Mouse (Mus musculus) C2C12 (cell line): ENCODE data around the gene Zfp507. TPM values are rescaled to one million over a fixed set of nuclear protein-coding genes. Genes with fewer than 3 reads are reported as not detected.

Experiments used
- H3K27me3 ChIP-seq: one replicate; pipeline ENCODE4 v1.6.1; 2011; ENCODE audit not compliant: control insufficient read depth, insufficient read depth, insufficient read length
- H3K36me3 ChIP-seq: one replicate; pipeline ENCODE4 v1.6.1; 2011; ENCODE audit not compliant: control insufficient read depth, insufficient read depth
- H3K4me3 ChIP-seq: one replicate; pipeline ENCODE4 v1.5.1; 2011; ENCODE audit warnings: mild to moderate bottlenecking, control low read depth; ENCODE audit not compliant: poor library complexity, insufficient read depth, severe bottlenecking
- H3K79me2 ChIP-seq: one replicate; pipeline ENCODE4 v1.6.1; 2011; ENCODE audit not compliant: control insufficient read depth, insufficient read depth
- H3K79me3 ChIP-seq: one replicate; pipeline ENCODE4 v1.6.1; 2011; ENCODE audit warnings: low read depth, control low read depth
- H3ac ChIP-seq: one replicate; pipeline ENCODE3; 2011; ENCODE audit warnings: low read depth; ENCODE audit not compliant: control insufficient read depth, insufficient read length
- CEBPB ChIP-seq: IDR thresholded peaks from one replicate; pipeline ENCODE4 v1.6.1; 2011; ENCODE audit warnings: low read depth, mild to moderate bottlenecking, control low read depth, moderate library complexity
- CTCF ChIP-seq: IDR thresholded peaks from one replicate; pipeline ENCODE4 v1.5.1; 2011; ENCODE audit not compliant: control insufficient read depth, insufficient read depth, insufficient read length
- FOSL1 ChIP-seq: IDR thresholded peaks from one replicate; pipeline ENCODE4 v1.8.0; 2011; ENCODE audit warnings: mild to moderate bottlenecking, low read length; ENCODE audit not compliant: poor library complexity, insufficient read depth, severe bottlenecking
- MAX ChIP-seq: IDR thresholded peaks from one replicate; pipeline ENCODE4 v1.6.1; 2011; ENCODE audit warnings: mild to moderate bottlenecking, control low read depth
- MYOD1 ChIP-seq: IDR thresholded peaks from one replicate; pipeline ENCODE4 v1.6.1; 2011; ENCODE audit warnings: low read depth; ENCODE audit not compliant: control insufficient read depth, insufficient read length
- MYOG ChIP-seq: IDR thresholded peaks from one replicate; pipeline ENCODE4 v1.6.1; 2011; ENCODE audit not compliant: control insufficient read depth, insufficient read length; ENCODE audit errors: extremely low read depth
- USF1 ChIP-seq: IDR thresholded peaks from one replicate; pipeline ENCODE4 v1.6.1; 2011; ENCODE audit warnings: low read depth, mild to moderate bottlenecking, control low read depth, moderate library complexity
- polyA plus RNA-seq: library from polyadenylated mRNA; unstranded; fragments of >200 nt; fragmentation: generic; extraction: Trizol; gene quantifications from one replicate; pipeline ENCODE4 v1.2.1, GENCODE M21; 2012; ENCODE audit warnings: missing spikeins

The Zfp507 gene
- polyA plus RNA-seq, 1 experiment, result 7.9 TPM

- no peaks in the 10 kb centered on the region for H3K27me3 ChIP-seq
- no peak overlapping the region for H3ac ChIP-seq
- no peak for TF ChIP-seq USF1
- TF ChIP-seq FOSL1, result no peak
- no peak for TF ChIP-seq MYOG
- no peak for TF ChIP-seq MYOD1
- TF ChIP-seq CTCF, result no peak
- TF ChIP-seq CEBPB, result no peak
- TF ChIP-seq MAX, result no peak
- H3K36me3 ChIP-seq, result no peaks in the 10 kb centered on the region
- no peak overlapping the region for H3K4me3 ChIP-seq
- no peaks in the 10 kb centered on the region for H3K79me2 ChIP-seq
- H3K79me3 ChIP-seq, result no peaks in the 10 kb centered on the region
These were observed 41.0 kb downstream of the Zfp507 start for GRCm38 (mm10) chr7:35761801-35762200.

GRCm38 (mm10) chr7:35759602-35760001 lies 43.2 kb downstream of the Zfp507 start:
- H3ac ChIP-seq, result no peak overlapping the region
- H3K36me3 ChIP-seq, result no peaks in the 10 kb centered on the region
- no peaks in the 10 kb centered on the region for H3K79me3 ChIP-seq
- TF ChIP-seq MYOD1 (no peak), MYOG (no peak), USF1 (no peak), CTCF (no peak), FOSL1 (no peak), CEBPB (no peak)
- H3K4me3 ChIP-seq, result no peak overlapping the region
- no peaks in the 10 kb centered on the region for H3K27me3 ChIP-seq
- no peaks in the 10 kb centered on the region for H3K79me2 ChIP-seq

GRCm38 (mm10) chr7:35756510-35757440 lies 46.0 kb downstream of the Zfp507 start:
- Histone ChIP-seq H3ac (no peak overlapping the region), H3K79me2 (no peaks in the 10 kb centered on the region), H3K27me3 (no peaks in the 10 kb centered on the region), H3K4me3 (no peak overlapping the region), H3K79me3 (no peaks in the 10 kb centered on the region), H3K36me3 (no peaks in the 10 kb centered on the region)
- TF ChIP-seq USF1, result no peak
- TF ChIP-seq MYOG, result no peak
- TF ChIP-seq CTCF, result peak; percentile 3
- no peak for TF ChIP-seq MAX
- no peak for TF ChIP-seq FOSL1
- TF ChIP-seq CEBPB, result no peak
- no peak for TF ChIP-seq MYOD1

GRCm38 (mm10) chr7:35754886-35755168 lies 48.0 kb downstream of the Zfp507 start:
- Histone ChIP-seq H3K27me3 (no peaks in the 10 kb centered on the region), H3K79me2 (no peaks in the 10 kb centered on the region), H3ac (no peak overlapping the region), H3K4me3 (no peak overlapping the region), H3K79me3 (no peaks in the 10 kb centered on the region), H3K36me3 (peaks cover 4% of the 10 kb centered on the region)
- TF ChIP-seq MAX (no peak), MYOG (no peak), USF1 (no peak), CTCF (no peak), CEBPB (no peak), MYOD1 (no peak), FOSL1 (no peak)

- Histone ChIP-seq H3K79me2 (no peaks in the 10 kb centered on the region), H3K79me3 (no peaks in the 10 kb centered on the region), H3K4me3 (peak within 1 kb of the TSS; percentile 51), H3ac (peak within 1 kb of the TSS; percentile 83), H3K27me3 (no peaks in the 10 kb centered on the region), H3K36me3 (peaks cover 4% of the 10 kb centered on the region)
- TF ChIP-seq MAX (no peak), USF1 (no peak), MYOG (no peak), CEBPB (no peak), CTCF (no peak), MYOD1 (no peak), FOSL1 (no peak)
These were observed 48.5 kb downstream of the Zfp507 start, which contains the start of gene Dpy19l3 for GRCm38 (mm10) chr7:35754033-35754885. Gene Dpy19l3 (minus strand): TSS chr7:35754454.
